Mouse (Mus musculus) midbrain, embryonic 15.5 days (tissue): Measurements from ENCODE around the gene Oat. TPM values are rescaled to one million over a fixed set of nuclear protein-coding genes. Genes with fewer than 3 reads are reported as not detected.
A peak's percentile ranks its signal among the peaks of the same experiment; 100 is the strongest.

Experiments used
- ATAC-seq: fragments of 200-750 bp; cut with Nextera tagmentation; replicated peaks from 2 replicates; pipeline ENCODE4 v1.8.0; 2017; ENCODE audit warnings: moderate TSS enrichment
- H3K27ac ChIP-seq: fragments of 300-500 bp; sonication (generic); 2 replicates; pipeline ENCODE4 v1.5.1; 2015; ENCODE audit warnings: mild to moderate bottlenecking, inconsistent platforms
- H3K27me3 ChIP-seq: fragments of 300-500 bp; sonication (generic); replicated peaks from 2 replicates; pipeline ENCODE4 v1.6.1; 2015; ENCODE audit warnings: inconsistent platforms
- H3K36me3 ChIP-seq: fragments of 300-500 bp; sonication (generic); replicated peaks from 2 replicates; pipeline ENCODE4 v1.6.1; 2015; ENCODE audit warnings: inconsistent platforms
- H3K4me1 ChIP-seq: fragments of 300-500 bp; sonication (generic); 2 replicates; pipeline ENCODE4 v1.6.1; 2015; ENCODE audit warnings: inconsistent platforms
- H3K4me2 ChIP-seq: fragments of 300-500 bp; sonication (generic); 2 replicates; pipeline ENCODE4 v1.6.1; 2015; ENCODE audit warnings: inconsistent platforms, mild to moderate bottlenecking, moderate library complexity
- H3K4me3 ChIP-seq: fragments of 300-500 bp; sonication (generic); 2 replicates; pipeline ENCODE4 v1.5.1; 2015; ENCODE audit warnings: mild to moderate bottlenecking, inconsistent platforms
- H3K9ac ChIP-seq: fragments of 300-500 bp; sonication (generic); 2 replicates; pipeline ENCODE4 v1.6.1; 2015; ENCODE audit warnings: mild to moderate bottlenecking, inconsistent platforms
- H3K9me3 ChIP-seq: fragments of 300-500 bp; sonication (generic); 2 replicates; pipeline ENCODE4 v1.6.1; 2016; ENCODE audit warnings: inconsistent platforms
- WGBS: fragments of 180-500 bp; shearing (Covaris S2); methylation state at CpG from one replicate; pipeline ENCODE4 v1.1.7; 2015; ENCODE audit warnings: mixed read lengths; 5-methylcytosine and 5-hydroxymethylcytosine counted together
- polyA plus RNA-seq: library from polyadenylated mRNA; unstranded; fragments of >200 nt; fragmentation: Nextera tagmentation; extraction: Ambion mirVana; gene quantifications from 2 replicates; pipeline ENCODE4 v1.2.1, GENCODE M21; 2015

Gene Oat
- polyA plus RNA-seq, 1 experiment from 2014 or later: 78.6 TPM

GRCm38 (mm10) chr7:132604720-132605119, 28.5 kb upstream of the Oat start:
- 82% methylated on average over 4 of the region's 4 CpGs for WGBS
- no peak for ATAC-seq
- H3K27me3 ChIP-seq: peaks cover 37% of the 10 kb centered on the region

GRCm38 (mm10) chr7:132600926-132601325, 24.7 kb upstream of the Oat start:
- H3K4me2 ChIP-seq: no peak overlapping the region
- H3K9me3 ChIP-seq: no peaks in the 10 kb centered on the region
- H3K27me3 ChIP-seq: peaks cover 68% of the 10 kb centered on the region
- peaks cover 39% of the 10 kb centered on the region for H3K4me1 ChIP-seq
- 8% methylated on average over 8 of the region's 8 CpGs for WGBS
- no peak overlapping the region for H3K27ac ChIP-seq
- H3K4me3 ChIP-seq: no peak overlapping the region
- no peaks in the 10 kb centered on the region for H3K36me3 ChIP-seq
- H3K9ac ChIP-seq: no peak overlapping the region
- no peak for ATAC-seq

More at GRCm38 (mm10) chr7:132604720-132605119, 28.5 kb upstream of the Oat start:
- no peaks in the 10 kb centered on the region for H3K9me3 ChIP-seq
- no peak overlapping the region for H3K4me3 ChIP-seq
- peaks cover 10% of the 10 kb centered on the region for H3K4me1 ChIP-seq
- no peak overlapping the region for H3K27ac ChIP-seq
- no peak overlapping the region for H3K9ac ChIP-seq
- H3K36me3 ChIP-seq: no peaks in the 10 kb centered on the region
- no peak overlapping the region for H3K4me2 ChIP-seq

GRCm38 (mm10) chr7:132600026-132600425, 23.8 kb upstream of the Oat start:
- Histone ChIP-seq H3K4me1 (peaks cover 39% of the 10 kb centered on the region), H3K9me3 (no peaks in the 10 kb centered on the region), H3K9ac (no peak overlapping the region), H3K27ac (no peak overlapping the region), H3K4me2 (peak overlapping the region; percentile 72), H3K27me3 (peaks cover 73% of the 10 kb centered on the region), H3K4me3 (peak overlapping the region; percentile 37), H3K36me3 (no peaks in the 10 kb centered on the region)
- ATAC-seq: no peak
- WGBS: under 1% methylated on average over 9 of the region's 9 CpGs

- H3K27me3 ChIP-seq: peaks cover 75% of the 10 kb centered on the region
- H3K4me3 ChIP-seq: peak within 1 kb of the TSS; percentile 37
- WGBS: 0% methylated on average over 49 of the region's 52 CpGs
- no peaks in the 10 kb centered on the region for H3K36me3 ChIP-seq
- ATAC-seq: no peak
- no peak within 1 kb of the TSS for H3K9ac ChIP-seq
- no peaks in the 10 kb centered on the region for H3K9me3 ChIP-seq
- peaks cover 39% of the 10 kb centered on the region for H3K4me1 ChIP-seq
- no peak within 1 kb of the TSS for H3K27ac ChIP-seq
- H3K4me2 ChIP-seq: peak within 1 kb of the TSS; percentile 81
These were observed 23.1 kb upstream of the Oat start, which contains the start of gene Nkx1-2 for GRCm38 (mm10) chr7:132599071-132599975. TSS of gene Nkx1-2 (minus strand) at chr7:132599637.

- H3K4me1 ChIP-seq: peaks cover 39% of the 10 kb centered on the region
- peaks cover 72% of the 10 kb centered on the region for H3K27me3 ChIP-seq
- peak overlapping the region; percentile 81 for H3K4me2 ChIP-seq
- no peak for ATAC-seq
- H3K36me3 ChIP-seq: no peaks in the 10 kb centered on the region
- no peaks in the 10 kb centered on the region for H3K9me3 ChIP-seq
- H3K4me3 ChIP-seq: peak overlapping the region; percentile 41
- H3K9ac ChIP-seq: peak overlapping the region; percentile 31
- H3K27ac ChIP-seq: no peak overlapping the region
- under 1% methylated on average over 60 of the region's 60 CpGs for WGBS
These were observed 21.2 kb upstream of the Oat start for GRCm38 (mm10) chr7:132597251-132598041.

- Histone ChIP-seq H3K27ac (no peak overlapping the region), H3K4me2 (peak overlapping the region; percentile 81), H3K4me3 (peak overlapping the region; percentile 41), H3K4me1 (peaks cover 39% of the 10 kb centered on the region), H3K36me3 (no peaks in the 10 kb centered on the region), H3K9ac (no peak overlapping the region), H3K9me3 (no peaks in the 10 kb centered on the region), H3K27me3 (peaks cover 65% of the 10 kb centered on the region)
- 6% methylated on average over 26 of the region's 26 CpGs for WGBS
- no peak; the same call in 1 of the 2 replicates for ATAC-seq
These were observed 20.5 kb upstream of the Oat start for GRCm38 (mm10) chr7:132596557-132597250.

GRCm38 (mm10) chr7:132595787-132596186, 19.6 kb upstream of the Oat start:
- Histone ChIP-seq H3K27me3 (peaks cover 57% of the 10 kb centered on the region), H3K36me3 (no peaks in the 10 kb centered on the region), H3K4me2 (no peak overlapping the region), H3K9ac (no peak overlapping the region), H3K4me1 (peaks cover 36% of the 10 kb centered on the region), H3K9me3 (no peaks in the 10 kb centered on the region), H3K27ac (no peak overlapping the region), H3K4me3 (no peak overlapping the region)
- no peak for ATAC-seq
- 85% methylated on average over 3 of the region's 3 CpGs for WGBS

- peaks cover 43% of the 10 kb centered on the region for H3K27me3 ChIP-seq
- 89% methylated on average over 2 of the region's 2 CpGs for WGBS
- H3K27ac ChIP-seq: no peak overlapping the region
- no peak overlapping the region for H3K4me3 ChIP-seq
- no peak for ATAC-seq
- no peak overlapping the region for H3K4me2 ChIP-seq
- peaks cover 25% of the 10 kb centered on the region for H3K4me1 ChIP-seq
- H3K9me3 ChIP-seq: no peaks in the 10 kb centered on the region
- no peak overlapping the region for H3K9ac ChIP-seq
- no peaks in the 10 kb centered on the region for H3K36me3 ChIP-seq
These were observed 18.1 kb upstream of the Oat start for GRCm38 (mm10) chr7:132594325-132594724.

GRCm38 (mm10) chr7:132593762-132594161, 17.6 kb upstream of the Oat start:
- Histone ChIP-seq H3K4me1 (peaks cover 19% of the 10 kb centered on the region), H3K36me3 (no peaks in the 10 kb centered on the region), H3K27me3 (peaks cover 38% of the 10 kb centered on the region), H3K9me3 (no peaks in the 10 kb centered on the region), H3K9ac (no peak overlapping the region), H3K4me3 (no peak overlapping the region), H3K4me2 (no peak overlapping the region), H3K27ac (no peak overlapping the region)
- no peak for ATAC-seq
- WGBS: 79% methylated on average over 2 of the region's 2 CpGs

GRCm38 (mm10) chr7:132589610-132590009, 13.4 kb upstream of the Oat start:
- Histone ChIP-seq H3K27ac (no peak overlapping the region), H3K9me3 (no peaks in the 10 kb centered on the region), H3K4me2 (no peak overlapping the region), H3K4me1 (no peaks in the 10 kb centered on the region), H3K27me3 (no peaks in the 10 kb centered on the region), H3K36me3 (no peaks in the 10 kb centered on the region), H3K9ac (no peak overlapping the region), H3K4me3 (no peak overlapping the region)
- 70% methylated on average over 5 of the region's 5 CpGs for WGBS
- no peak for ATAC-seq

GRCm38 (mm10) chr7:132587167-132587566, 11.0 kb upstream of the Oat start:
- H3K4me2 ChIP-seq: no peak overlapping the region
- WGBS: 75% methylated on average over 5 of the region's 5 CpGs
- no peak overlapping the region for H3K4me3 ChIP-seq
- H3K9me3 ChIP-seq: no peaks in the 10 kb centered on the region
- H3K27ac ChIP-seq: no peak overlapping the region
- no peaks in the 10 kb centered on the region for H3K27me3 ChIP-seq
- ATAC-seq: no peak
- no peaks in the 10 kb centered on the region for H3K36me3 ChIP-seq
- H3K9ac ChIP-seq: no peak overlapping the region
- no peaks in the 10 kb centered on the region for H3K4me1 ChIP-seq
